In genomic region chr8:86554220-86554891, GRCm38 (mm10) we compare ENCODE assay signal across 24 mouse cellular contexts. TPM values are rescaled to one million over a fixed set of nuclear protein-coding genes. Genes with fewer than 3 reads are reported as not detected.
"Had no signal": no experiment of that assay in that cellular context is flagged by ENCODE, and none has a peak within 500 bp of the region (broad histone marks: within the 10 kb centered on the region; RNA-seq: fewer than 3 reads in every experiment).

No protein-coding gene starts in this region.

- ATAC-seq: hindbrain, embryonic 16.5 days; inflammation-experienced regulatory T-cells, adult 6 months; intestine, embryonic 15.5 days; intestine, postnatal 0 days; liver, postnatal 0 days had no signal

- DNase-seq: gastrocnemius, adult 2 months; gastrocnemius, postnatal 10 days; gastrocnemius, postnatal 25 days; heart, adult 2 months; heart, postnatal 10 days; heart, postnatal 4 days; kidney, adult 18-20 months; kidney, adult 8-10 months; kidney, postnatal 10 days; kidney, postnatal 25 days; kidney, postnatal 4 days; liver; liver, embryonic 13.5 days; liver, postnatal 0 days had no signal

RNA-seq across cellular contexts. Expression of gene Abcc12, which starts 26.1 kb away (rescaled TPM):
- total RNA-seq: gastrocnemius, adult 2 months; granulocyte monocyte progenitor cell, adult 5-6 weeks; heart, adult 2 months; heart, postnatal 25 days had no signal
- polyA plus RNA-seq: heart, embryonic 11.5 days; heart, embryonic 14.5 days; inflammation-experienced regulatory T-cells, adult 6 months; intestine, postnatal 0 days; liver, embryonic 11.5 days; liver, embryonic 13.5 days; liver, embryonic 15.5 days; liver, postnatal 0 days had no signal
